Mouse (Mus musculus): Measurements from ENCODE around the gene Mars.
A peak's percentile ranks its signal among the peaks of the same experiment; 100 is the strongest.

The Mars gene

DNA sequence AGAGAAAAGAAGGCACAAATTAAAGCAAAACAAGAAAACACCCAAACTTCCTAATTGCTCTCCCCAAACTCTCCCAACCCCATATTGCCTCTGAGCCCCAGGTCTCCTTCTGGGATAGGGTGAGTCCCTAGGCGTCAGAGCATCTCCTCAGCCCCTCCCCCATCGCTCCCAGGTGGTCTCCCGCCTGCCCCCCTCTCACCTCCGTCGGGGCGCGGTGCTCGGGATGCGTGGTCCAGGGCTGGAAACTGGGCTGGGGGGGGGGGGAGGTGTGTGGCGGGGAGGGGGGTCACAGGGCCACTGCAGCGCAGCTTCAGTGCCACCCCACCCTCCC is 29.7 kb upstream of the Mars start:
- Histone ChIP-seq H3K36me3 (ENCODE audit: control insufficient read depth, insufficient read depth, low read length, poor library complexity, severe bottlenecking) (no peaks in the 10 kb centered on the region), H3K27me3 (ENCODE audit: control insufficient read depth, insufficient read depth, low read length, poor library complexity, severe bottlenecking) (peaks cover 3% of the 10 kb centered on the region; the same call in 1 of the 2 replicates)
- no peak for DNase-seq (ENCODE audit: low read depth, low spot score)

DNA sequence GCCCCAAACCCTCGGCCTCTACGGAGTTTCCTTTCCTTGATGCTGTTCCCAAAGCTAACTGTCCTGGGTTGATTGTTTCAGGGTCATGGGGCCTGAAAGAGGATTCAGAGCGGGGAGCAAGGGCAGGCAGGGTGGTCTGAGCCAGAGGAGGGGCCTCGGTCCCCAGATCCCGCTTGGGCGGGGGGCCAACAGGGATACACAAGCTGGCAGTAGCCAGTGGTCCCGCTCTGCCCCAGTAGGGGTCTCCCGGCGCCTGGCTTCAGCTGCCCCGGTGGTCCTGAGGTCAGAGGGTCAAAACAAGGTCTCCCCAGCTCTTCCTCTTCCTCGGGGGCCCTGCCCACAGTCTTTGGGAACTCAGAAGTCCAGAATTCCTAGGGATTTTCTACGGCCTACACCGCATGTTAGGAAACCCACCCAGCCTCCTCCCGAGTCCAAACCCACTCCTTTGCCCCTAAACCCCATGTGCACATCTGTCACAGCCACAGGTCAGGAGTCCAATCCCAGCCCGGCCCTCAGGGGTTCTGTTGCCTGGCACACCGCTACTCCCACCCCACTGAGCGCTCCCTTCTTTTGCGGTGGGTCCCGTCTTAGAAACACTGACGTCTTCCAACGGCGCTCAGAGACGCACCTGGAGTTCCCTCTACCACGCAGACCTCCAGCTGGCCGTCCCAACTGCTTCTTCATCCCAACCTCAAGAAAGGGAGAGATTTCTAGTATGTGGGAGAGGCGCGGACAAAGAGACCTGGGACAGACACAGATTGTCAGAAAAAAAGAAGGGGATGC is 29.2 kb upstream of the Mars start:
- Histone ChIP-seq H3K36me3 (ENCODE audit: control insufficient read depth, insufficient read depth, low read length, poor library complexity, severe bottlenecking) (no peaks in the 10 kb centered on the region), H3K27me3 (ENCODE audit: control insufficient read depth, insufficient read depth, low read length, poor library complexity, severe bottlenecking) (peaks cover 3% of the 10 kb centered on the region; the same call in 1 of the 2 replicates)
- DNase-seq (ENCODE audit: low read depth, low spot score): no peak

DNA sequence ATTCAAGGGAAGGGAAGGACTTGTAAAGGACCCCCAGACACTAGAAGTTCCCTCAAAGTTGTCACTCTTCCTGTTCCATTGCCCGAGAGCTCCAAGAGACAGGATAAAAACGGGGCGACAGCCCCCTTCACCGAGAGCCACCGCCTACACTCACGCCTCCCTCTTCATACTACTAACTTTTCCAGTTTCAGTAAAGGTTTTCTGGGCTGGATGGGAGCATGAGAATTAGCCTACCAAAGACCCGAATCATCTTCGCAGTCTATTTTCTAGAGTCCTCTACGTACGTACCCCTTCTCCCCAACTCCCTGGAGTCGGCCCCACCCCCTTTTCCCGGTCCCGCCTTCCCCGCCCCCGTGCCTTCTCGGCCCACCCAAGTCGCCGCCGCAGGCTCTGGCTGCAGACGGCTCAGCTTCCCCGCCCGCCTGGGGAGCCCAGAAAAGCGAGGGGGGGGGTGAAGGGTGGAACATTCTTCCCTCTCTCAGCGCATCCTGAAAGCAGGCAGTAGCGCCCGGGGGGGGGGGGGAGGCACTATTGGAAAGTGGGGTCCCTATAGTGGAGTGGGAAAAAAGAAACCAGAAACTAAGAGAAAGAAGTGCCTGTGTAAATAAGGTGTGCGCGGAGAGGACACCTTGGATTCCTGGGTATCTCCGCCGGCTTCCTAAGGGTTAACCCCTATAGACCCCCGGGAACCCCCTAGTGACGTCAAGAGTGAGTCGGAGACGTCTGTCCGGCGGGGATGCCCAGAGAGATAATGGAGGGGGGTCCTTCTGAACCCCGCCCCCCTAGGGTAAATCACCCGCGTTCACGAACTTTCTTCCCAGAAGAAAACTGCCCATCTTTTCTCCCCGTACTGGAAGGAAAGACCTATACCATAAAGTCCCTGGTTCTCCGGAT is 28.3 kb upstream of the Mars start:
- peak; percentile 37 for DNase-seq (ENCODE audit: low read depth, low spot score)
- H3K27me3 ChIP-seq (ENCODE audit: control insufficient read depth, insufficient read depth, low read length, poor library complexity, severe bottlenecking): peaks cover 3% of the 10 kb centered on the region; the same call in 1 of the 2 replicates
- H3K36me3 ChIP-seq (ENCODE audit: control insufficient read depth, insufficient read depth, low read length, poor library complexity, severe bottlenecking): no peaks in the 10 kb centered on the region

DNA sequence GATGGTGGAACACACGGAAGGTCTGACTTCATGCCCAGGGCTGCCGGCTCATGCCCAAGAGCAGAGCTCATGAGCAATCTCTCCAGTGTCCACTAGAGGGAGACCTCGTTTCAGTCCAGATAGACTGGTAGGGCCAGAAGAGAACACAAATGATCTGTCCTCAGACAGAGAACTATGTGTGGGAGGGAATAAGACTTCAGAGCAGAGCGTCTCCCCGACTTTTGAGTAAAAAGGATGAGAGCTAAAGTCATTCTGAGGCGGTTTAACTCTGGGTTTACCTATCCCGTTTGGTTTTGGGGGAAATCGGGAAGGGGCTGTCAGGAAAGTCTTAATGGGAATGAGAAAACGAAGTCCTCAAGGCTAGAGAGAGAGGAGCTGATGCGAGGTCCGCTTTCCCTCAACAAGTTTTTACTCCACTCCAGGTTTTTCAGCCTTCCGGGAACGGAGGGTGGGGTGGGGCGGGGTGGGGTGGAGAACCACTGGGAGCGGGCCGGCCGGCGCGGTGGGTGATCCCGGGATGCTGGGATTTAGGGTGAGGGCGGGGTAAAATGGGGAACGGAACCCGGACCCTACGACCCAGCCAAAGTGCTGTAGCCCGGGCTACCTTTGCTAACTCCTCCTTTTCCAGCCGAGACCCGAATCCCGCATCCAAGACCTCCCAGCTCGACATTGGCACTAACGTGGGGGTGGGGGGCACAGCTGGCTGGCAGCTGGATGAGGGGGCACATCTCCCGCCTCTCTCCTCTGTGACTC is 27.5 kb upstream of the Mars start:
- Histone ChIP-seq H3K36me3 (ENCODE audit: control insufficient read depth, insufficient read depth, low read length, poor library complexity, severe bottlenecking) (no peaks in the 10 kb centered on the region), H3K27me3 (ENCODE audit: control insufficient read depth, insufficient read depth, low read length, poor library complexity, severe bottlenecking) (peaks cover 3% of the 10 kb centered on the region; the same call in 1 of the 2 replicates)
- DNase-seq (ENCODE audit: low read depth, low spot score): peak; percentile 95

DNA sequence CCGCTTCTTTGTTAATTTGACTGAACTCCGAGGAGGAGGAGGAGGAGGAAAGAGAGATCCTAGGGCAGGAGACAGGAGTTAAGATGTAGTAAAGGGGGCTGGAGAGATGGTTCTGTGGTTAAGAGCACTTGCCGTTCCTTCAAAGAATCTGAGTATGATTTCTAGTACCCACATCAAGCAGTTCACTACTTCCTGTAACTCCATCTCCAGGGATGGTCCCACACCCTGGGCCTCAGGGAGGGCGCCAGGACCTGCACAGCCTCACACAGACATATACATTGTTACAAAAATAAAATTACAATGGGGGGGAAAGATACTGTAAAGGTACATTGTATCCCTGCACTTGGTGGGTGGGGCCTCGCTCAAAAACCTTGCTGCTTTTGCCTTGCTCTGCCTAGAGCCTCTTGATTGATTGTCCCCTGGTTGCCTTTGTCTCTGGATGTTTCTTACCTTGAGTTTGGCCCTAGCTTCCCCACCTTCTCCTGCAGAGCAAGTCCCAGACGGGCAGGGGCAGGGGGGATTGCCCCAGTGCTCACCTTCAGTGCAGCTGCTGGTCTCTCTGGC is 26.0 kb upstream of the Mars start:
- DNase-seq (ENCODE audit: low read depth, low spot score): no peak
- H3K36me3 ChIP-seq (ENCODE audit: control insufficient read depth, insufficient read depth, low read length, poor library complexity, severe bottlenecking): no peaks in the 10 kb centered on the region

DNA sequence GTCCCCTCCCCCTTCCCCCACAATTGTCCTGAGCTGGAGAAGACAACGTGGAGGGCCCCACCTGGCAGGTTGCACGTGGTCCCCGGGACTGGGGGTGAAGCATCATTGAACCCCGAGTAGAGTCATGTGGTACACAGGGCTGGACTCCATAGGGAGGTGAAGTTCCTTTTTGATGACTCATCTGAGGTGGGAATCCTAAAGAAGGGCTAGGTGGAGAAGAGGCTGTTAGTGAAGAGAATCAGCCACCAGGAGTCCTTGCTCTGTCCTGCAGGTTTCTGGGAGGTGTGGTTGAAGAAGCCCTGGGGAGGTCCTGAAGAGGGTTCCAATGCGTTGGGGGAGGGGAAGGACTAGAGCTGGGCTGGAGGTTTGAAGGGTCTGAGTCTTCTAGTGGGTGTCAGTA is 25.4 kb upstream of the Mars start:
- Histone ChIP-seq H3K27me3 (ENCODE audit: control insufficient read depth, insufficient read depth, low read length, poor library complexity, severe bottlenecking) (peaks cover 3% of the 10 kb centered on the region; the same call in 1 of the 2 replicates), H3K36me3 (ENCODE audit: control insufficient read depth, insufficient read depth, low read length, poor library complexity, severe bottlenecking) (no peaks in the 10 kb centered on the region)
- DNase-seq (ENCODE audit: low read depth, low spot score): no peak

More for the DNA sequence above, 26.0 kb upstream of the Mars start:
- peaks cover 3% of the 10 kb centered on the region; the same call in 1 of the 2 replicates for H3K27me3 ChIP-seq (ENCODE audit: control insufficient read depth, insufficient read depth, low read length, poor library complexity, severe bottlenecking)

DNA sequence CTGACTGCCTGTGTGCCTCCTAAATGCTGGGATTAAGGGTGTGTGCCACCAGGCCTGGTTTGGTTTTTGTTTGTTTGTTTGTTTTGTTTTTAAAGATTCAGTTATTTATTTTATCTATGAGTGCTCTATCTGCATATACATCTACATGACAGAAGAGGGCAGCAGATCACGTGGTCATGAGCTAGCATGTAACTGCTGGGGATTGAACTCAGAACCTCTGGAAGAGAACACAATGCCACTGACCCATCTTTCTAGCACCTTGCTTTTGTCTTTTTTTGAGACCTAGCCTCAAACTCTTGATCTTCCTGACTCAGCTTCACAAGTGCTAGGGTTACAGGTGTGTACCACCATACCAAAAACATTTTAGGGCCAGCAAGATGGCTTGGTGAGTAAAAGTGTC is 23.7 kb upstream of the Mars start:
- no peaks in the 10 kb centered on the region for H3K36me3 ChIP-seq (ENCODE audit: control insufficient read depth, insufficient read depth, low read length, poor library complexity, severe bottlenecking)
- no peaks in the 10 kb centered on the region; the same call in 1 of the 2 replicates for H3K27me3 ChIP-seq (ENCODE audit: control insufficient read depth, insufficient read depth, low read length, poor library complexity, severe bottlenecking)
- peak; percentile 36 for DNase-seq (ENCODE audit: low read depth, low spot score)

DNA sequence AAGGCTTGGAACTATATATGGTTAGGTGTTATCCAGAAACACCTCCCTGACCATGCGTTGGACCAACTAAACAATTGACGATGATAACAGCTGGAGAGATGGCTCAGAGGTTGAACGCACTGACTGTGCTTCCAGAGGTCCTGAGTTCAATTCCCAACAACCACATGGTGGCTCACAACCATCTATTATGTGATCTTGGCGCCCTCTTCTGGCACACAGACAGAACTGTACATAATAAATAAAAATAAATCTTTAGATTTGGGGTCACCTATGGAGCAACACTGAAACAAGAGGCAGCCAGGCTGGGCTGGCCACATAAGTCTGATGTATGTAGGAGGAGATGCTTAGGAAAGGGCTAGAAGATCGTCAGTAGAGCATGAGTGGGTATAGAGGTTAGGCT is 21.6 kb upstream of the Mars start:
- peak; percentile 66 for DNase-seq (ENCODE audit: low read depth, low spot score)
- H3K36me3 ChIP-seq (ENCODE audit: control insufficient read depth, insufficient read depth, low read length, poor library complexity, severe bottlenecking): peaks cover 11% of the 10 kb centered on the region
- no peaks in the 10 kb centered on the region; the same call in 1 of the 2 replicates for H3K27me3 ChIP-seq (ENCODE audit: control insufficient read depth, insufficient read depth, low read length, poor library complexity, severe bottlenecking)

DNA sequence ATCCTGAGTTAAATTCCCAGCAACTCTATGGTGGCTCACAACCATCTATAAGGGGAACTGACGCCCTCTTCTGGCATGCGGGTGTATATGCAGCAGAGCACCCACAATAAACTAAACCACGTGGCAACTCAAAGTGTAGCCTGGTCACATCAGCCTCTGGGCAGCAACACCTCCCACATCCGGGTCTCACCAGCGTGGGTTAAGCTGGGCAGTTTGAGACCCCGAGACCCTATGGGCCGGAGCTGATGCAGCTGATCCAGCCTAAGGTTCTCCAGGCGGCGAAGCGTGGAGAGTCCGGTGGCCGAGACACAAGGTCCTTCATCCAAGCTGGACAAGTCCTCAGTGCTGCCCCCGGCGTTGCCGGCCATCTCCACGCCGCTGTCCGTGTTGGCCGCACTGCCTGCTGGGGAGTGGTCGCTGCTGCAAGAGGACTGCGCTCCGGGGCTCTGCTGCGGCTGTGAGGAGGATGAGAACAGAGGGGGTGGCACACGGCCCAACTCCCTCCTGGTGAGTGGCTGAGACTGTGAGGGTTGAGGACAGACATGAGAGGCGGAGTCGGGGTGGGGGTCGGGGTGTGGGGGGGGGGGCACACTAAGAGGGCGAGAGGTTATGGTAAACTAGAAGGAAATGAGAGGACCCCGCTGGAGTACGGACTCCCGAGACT is 20.8 kb upstream of the Mars start:
- peaks cover 15% of the 10 kb centered on the region for H3K36me3 ChIP-seq (ENCODE audit: control insufficient read depth, insufficient read depth, low read length, poor library complexity, severe bottlenecking)
- DNase-seq (ENCODE audit: low read depth, low spot score): peak; percentile 42
- no peaks in the 10 kb centered on the region; the same call in 1 of the 2 replicates for H3K27me3 ChIP-seq (ENCODE audit: control insufficient read depth, insufficient read depth, low read length, poor library complexity, severe bottlenecking)

DNA sequence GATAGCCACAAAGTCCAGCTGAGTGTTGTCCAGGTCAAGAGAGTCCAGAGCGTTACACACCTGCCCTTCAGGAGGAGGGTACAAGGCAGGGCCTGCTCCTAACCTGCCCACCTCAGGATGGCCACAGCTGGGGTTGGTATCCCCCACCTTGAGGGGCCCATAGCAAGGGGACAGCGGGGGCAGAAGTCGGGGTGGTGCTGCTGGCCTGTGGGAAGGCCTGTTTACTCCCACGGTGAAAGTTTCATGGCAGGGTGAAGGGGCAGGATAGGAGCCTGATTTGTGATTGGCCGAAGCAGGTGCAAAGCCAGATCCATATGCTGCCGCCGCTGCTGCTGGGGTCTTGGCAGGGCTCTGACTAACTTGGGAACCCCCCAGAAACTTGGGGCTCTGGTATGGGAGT is 18.6 kb upstream of the Mars start:
- peaks cover 22% of the 10 kb centered on the region for H3K36me3 ChIP-seq (ENCODE audit: control insufficient read depth, insufficient read depth, low read length, poor library complexity, severe bottlenecking)
- H3K27me3 ChIP-seq (ENCODE audit: control insufficient read depth, insufficient read depth, low read length, poor library complexity, severe bottlenecking): no peaks in the 10 kb centered on the region
- no peak for DNase-seq (ENCODE audit: low read depth, low spot score)

DNA sequence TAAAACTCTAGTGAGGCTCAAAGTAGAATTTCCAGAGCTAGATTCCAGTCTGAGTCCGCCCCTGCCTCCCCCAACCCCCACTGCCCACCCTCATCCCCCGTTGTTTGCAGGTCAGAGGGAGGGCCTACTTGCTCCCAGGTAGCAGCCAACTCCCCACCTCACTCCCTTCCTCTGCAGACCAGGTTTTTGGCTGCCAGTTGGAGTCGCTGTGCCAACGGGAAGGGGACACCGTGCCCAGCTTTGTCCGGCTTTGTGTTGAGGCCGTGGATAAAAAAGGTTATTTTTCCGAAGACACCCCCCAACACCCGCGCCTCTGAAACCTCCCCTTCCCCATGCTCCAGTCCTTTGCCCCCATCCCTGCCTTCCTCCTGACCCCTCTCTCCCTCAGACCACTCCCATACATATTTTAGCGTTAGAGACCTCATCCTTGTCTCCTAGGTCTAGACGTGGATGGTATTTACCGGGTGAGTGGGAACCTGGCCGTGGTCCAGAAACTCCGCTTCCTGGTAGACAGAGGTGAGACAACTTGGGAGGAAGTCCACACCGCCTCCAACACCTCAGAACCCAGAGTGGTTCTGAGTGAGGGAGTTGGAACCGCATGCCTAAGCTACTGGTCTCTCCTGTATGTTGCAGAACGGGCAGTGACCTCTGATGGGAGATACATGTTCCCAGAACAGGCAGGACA is 16.0 kb upstream of the Mars start:
- no peaks in the 10 kb centered on the region for H3K27me3 ChIP-seq (ENCODE audit: control insufficient read depth, insufficient read depth, low read length, poor library complexity, severe bottlenecking)
- no peak for DNase-seq (ENCODE audit: low read depth, low spot score)
- H3K36me3 ChIP-seq (ENCODE audit: control insufficient read depth, insufficient read depth, low read length, poor library complexity, severe bottlenecking): peaks cover 22% of the 10 kb centered on the region

DNA sequence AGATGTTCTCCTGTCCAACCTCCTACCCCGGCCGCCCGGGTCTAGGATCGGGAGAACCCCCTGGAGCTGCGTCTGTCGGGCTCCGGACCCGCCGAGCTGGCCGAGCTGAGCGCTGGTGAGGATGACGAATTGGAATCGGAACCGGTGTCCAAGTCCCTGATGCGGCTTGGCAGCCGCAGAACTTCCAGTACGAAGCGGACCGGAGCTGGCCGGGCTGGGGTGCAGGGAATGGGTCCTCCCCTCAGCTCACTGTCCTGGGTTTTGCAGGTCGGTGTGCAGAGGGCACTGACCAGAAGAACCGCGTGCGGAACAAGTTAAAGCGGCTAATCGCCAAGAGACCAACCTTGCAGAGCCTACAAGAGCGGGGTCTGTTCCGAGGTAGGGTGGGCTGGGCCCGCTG is 15.2 kb upstream of the Mars start:
- Histone ChIP-seq H3K36me3 (ENCODE audit: control insufficient read depth, insufficient read depth, low read length, poor library complexity, severe bottlenecking) (peaks cover 22% of the 10 kb centered on the region), H3K27me3 (ENCODE audit: control insufficient read depth, insufficient read depth, low read length, poor library complexity, severe bottlenecking) (no peaks in the 10 kb centered on the region)
- no peak for DNase-seq (ENCODE audit: low read depth, low spot score)

DNA sequence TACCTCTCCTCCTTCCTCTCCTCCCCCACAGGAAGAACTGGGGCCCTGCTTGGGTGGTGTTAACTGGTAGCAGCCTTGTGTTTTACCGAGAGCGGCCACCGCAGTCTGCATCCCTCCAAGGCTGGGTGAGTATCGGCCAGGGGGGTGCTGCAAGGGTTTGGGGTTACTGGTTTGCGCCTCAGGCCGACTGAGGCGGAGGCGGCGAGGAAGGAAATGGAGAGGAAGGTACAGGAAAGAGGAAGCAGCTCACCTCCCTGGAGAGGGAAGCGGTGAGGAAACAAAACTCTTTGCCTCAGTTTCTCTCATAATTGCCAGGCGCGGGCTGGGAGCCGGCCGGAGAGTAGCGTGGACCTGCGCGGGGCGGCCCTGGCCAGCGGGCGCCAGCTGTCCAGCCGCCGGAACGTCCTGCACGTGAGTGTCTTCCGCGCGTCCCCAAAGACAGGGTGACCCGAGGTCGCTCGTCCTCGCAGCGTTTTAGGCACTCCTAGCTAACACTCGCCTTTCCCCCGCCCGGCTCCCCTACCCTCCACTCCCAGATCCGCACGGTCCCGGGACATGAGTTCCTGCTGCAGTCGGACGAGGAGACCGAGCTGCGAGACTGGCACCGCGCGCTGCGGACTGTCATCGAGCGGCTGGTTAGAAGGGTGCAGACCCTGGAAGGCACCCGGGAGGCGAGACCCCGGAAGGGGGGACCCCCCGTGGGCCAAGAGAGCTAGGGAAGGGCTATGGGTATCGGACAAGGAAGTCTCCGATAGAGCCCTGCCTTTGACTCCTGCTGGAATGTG is 14.6 kb upstream of the Mars start:
- peaks cover 22% of the 10 kb centered on the region for H3K36me3 ChIP-seq (ENCODE audit: control insufficient read depth, insufficient read depth, low read length, poor library complexity, severe bottlenecking)
- peak; percentile 29 for DNase-seq (ENCODE audit: low read depth, low spot score)
- no peaks in the 10 kb centered on the region for H3K27me3 ChIP-seq (ENCODE audit: control insufficient read depth, insufficient read depth, low read length, poor library complexity, severe bottlenecking)

Measured in splenic B cell, adult 2 months (primary cell).